Mouse (Mus musculus): ENCODE data around the gene Tmc7. TPM values are rescaled to one million over a fixed set of nuclear protein-coding genes. Genes with fewer than 3 reads are reported as not detected.

The Tmc7 gene
- total and polyA plus RNA-seq, 3 experiments, result 3.2 to 6.9 (median 6.4) TPM

DNA sequence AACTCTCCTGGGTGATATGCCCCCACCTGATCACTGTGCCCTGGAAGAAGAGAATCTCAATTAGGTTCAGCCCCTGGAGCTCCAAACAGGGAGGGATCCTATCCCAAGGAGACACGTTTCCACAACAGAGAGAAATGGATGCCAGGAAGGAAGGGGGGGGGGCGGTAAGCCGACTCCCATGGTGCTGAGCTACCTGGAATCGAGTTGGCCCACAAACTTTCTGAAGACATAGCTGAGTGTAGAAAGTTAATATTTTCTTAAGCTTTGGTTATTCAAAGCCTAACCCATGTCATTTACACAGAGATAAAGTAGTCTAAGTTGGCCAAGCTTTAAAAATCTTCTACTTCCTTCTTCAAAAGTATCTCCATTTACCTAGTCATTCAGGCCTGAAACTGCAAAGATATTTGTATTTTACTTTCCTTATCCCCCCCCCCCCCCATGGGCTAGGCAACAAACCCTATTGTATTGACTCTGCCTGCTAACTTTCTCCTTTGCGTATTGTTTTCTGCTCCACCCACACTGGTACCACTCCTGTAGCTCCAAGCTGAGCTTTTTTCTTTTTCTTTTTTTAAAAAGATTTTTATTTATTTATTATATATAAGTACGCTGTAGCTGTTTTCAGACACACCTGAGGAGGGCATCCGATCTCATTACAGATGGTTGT, 35.8 kb upstream of the Tmc7 start:
- no peak overlapping the region for H3K4me3 ChIP-seq
- no peak overlapping the region for H3K9ac ChIP-seq (ENCODE audit: low read depth, low read length)
- TF ChIP-seq POLR2A (IDR thresholded peaks at IDR 0.05; ENCODE audit: insufficient read depth, low read depth, low read length), result no peak
- no peak overlapping the region for H3K27ac ChIP-seq
- no peaks in the 10 kb centered on the region for H3K4me1 ChIP-seq (ENCODE audit: control insufficient read depth, insufficient read depth, low read length)
- WGBS, result 87% methylated on average over 7 of the region's 7 CpGs
- H3K36me3 ChIP-seq (ENCODE audit: control insufficient read depth, insufficient read depth, low read length), result no peaks in the 10 kb centered on the region
- DNase-seq, result no peak
- H3K79me2 ChIP-seq (replicated peaks; ENCODE audit: control insufficient read depth, insufficient read depth, low read length), result no peaks in the 10 kb centered on the region
- intact Hi-C loops (cut with DNase I), result no loop called here
- H3K27me3 ChIP-seq (ENCODE audit: control insufficient read depth, insufficient read depth, low read length), result no peaks in the 10 kb centered on the region

DNA sequence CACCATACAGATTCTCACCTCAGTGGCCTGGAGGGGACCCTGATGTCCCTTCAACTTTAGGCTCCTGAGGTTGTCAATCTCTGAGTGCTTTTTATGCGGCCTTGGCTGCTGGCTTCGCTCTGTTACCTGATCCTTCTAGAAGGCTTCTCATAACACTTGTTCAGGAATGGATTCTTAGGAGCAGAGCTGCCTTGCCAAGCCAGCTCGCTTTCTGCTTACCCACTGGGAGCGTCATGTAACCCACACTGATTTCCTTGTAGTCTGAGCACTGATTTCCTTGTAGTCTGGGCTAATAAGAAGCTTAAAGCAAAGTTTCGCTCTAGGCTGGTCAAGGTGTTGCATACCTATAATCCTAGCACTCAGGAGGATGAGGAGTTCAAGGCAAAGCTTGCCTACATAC, 33.6 kb upstream of the Tmc7 start:
- no peak for DNase-seq
- 87% methylated on average over 5 of the region's 5 CpGs for WGBS
- H3K4me1 ChIP-seq (ENCODE audit: control insufficient read depth, insufficient read depth, low read length), result no peaks in the 10 kb centered on the region
- H3K27me3 ChIP-seq (ENCODE audit: control insufficient read depth, insufficient read depth, low read length), result no peaks in the 10 kb centered on the region
- H3K9ac ChIP-seq (ENCODE audit: low read depth, low read length), result no peak overlapping the region
- TF ChIP-seq CTCF (IDR thresholded peaks at IDR 0.05) (no peak), EP300 (IDR thresholded peaks at IDR 0.05; ENCODE audit: insufficient read depth, low read depth, low read length) (no peak), POLR2A (IDR thresholded peaks at IDR 0.05; ENCODE audit: insufficient read depth, low read depth, low read length) (no peak)
- H3K36me3 ChIP-seq (ENCODE audit: control insufficient read depth, insufficient read depth, low read length), result no peaks in the 10 kb centered on the region
- intact Hi-C loops (cut with DNase I), result no loop called here
- H3K4me3 ChIP-seq, result no peak overlapping the region
- H3K79me2 ChIP-seq (replicated peaks; ENCODE audit: control insufficient read depth, insufficient read depth, low read length), result no peaks in the 10 kb centered on the region
- H3K27ac ChIP-seq, result no peak overlapping the region

DNA sequence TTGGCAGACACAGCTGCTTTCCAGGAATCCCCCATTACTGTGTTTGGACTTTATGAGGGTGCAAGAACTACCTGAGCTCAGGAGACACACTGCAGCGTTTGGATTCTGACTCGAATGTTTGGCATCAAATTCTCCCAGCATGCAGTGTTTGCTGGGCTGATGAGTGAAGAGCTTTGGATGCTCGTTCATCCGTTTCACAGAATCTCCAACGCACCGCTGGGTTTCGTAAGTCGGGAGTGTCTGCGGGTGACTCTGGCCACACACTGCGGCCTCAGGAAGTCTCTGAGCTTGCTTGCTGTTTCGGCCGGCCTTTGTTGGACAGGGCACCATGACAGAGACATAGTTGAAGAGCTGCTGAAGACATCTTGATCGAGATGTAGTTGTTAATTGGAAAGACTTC, 29.5 kb upstream of the Tmc7 start:
- Histone ChIP-seq H3K36me3 (ENCODE audit: control insufficient read depth, insufficient read depth, low read length) (no peaks in the 10 kb centered on the region), H3K4me1 (ENCODE audit: control insufficient read depth, insufficient read depth, low read length) (no peaks in the 10 kb centered on the region), H3K27me3 (ENCODE audit: control insufficient read depth, insufficient read depth, low read length) (no peaks in the 10 kb centered on the region), H3K4me3 (no peak overlapping the region), H3K79me2 (replicated peaks; ENCODE audit: control insufficient read depth, insufficient read depth, low read length) (no peaks in the 10 kb centered on the region), H3K27ac (no peak overlapping the region), H3K9ac (ENCODE audit: low read depth, low read length) (no peak overlapping the region)
- no peak for DNase-seq
- TF ChIP-seq CTCF (IDR thresholded peaks at IDR 0.05) (no peak), POLR2A (IDR thresholded peaks at IDR 0.05; ENCODE audit: insufficient read depth, low read depth, low read length) (no peak)
- intact Hi-C loops (cut with DNase I), result no loop called here
- WGBS, result 64% methylated on average over 13 of the region's 13 CpGs

DNA sequence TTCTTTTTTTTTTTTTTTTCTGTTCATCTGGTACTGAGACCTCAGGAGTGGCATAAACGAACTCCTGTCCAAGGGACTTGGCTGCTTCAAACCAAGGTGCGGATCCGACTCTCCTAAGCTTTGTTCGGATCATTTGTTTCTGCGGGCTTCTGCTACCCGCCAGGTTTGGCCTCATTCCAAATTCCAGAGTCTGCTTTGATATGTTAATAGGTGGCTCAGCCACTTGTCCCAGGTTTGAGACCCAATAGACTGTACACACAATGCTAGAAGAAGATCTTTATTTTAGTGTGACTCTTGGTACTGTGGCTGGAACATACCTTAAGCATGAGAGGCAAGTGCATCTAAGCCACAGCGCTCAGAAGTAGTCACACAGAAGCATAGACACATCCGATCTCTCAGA, 27.4 kb upstream of the Tmc7 start:
- no peak for DNase-seq
- Histone ChIP-seq H3K4me1 (ENCODE audit: control insufficient read depth, insufficient read depth, low read length) (no peaks in the 10 kb centered on the region), H3K79me2 (replicated peaks; ENCODE audit: control insufficient read depth, insufficient read depth, low read length) (no peaks in the 10 kb centered on the region), H3K36me3 (ENCODE audit: control insufficient read depth, insufficient read depth, low read length) (no peaks in the 10 kb centered on the region), H3K27ac (no peak overlapping the region), H3K9ac (ENCODE audit: low read depth, low read length) (no peak overlapping the region), H3K27me3 (ENCODE audit: control insufficient read depth, insufficient read depth, low read length) (no peaks in the 10 kb centered on the region), H3K4me3 (no peak overlapping the region)
- 58% methylated on average over 8 of the region's 8 CpGs for WGBS
- TF ChIP-seq EP300 (IDR thresholded peaks at IDR 0.05; ENCODE audit: insufficient read depth, low read depth, low read length), result no peak
- no peak for TF ChIP-seq POLR2A (IDR thresholded peaks at IDR 0.05; ENCODE audit: insufficient read depth, low read depth, low read length)
- no peak for TF ChIP-seq CTCF (IDR thresholded peaks at IDR 0.05)
- intact Hi-C loops (cut with DNase I), result no loop called here

DNA sequence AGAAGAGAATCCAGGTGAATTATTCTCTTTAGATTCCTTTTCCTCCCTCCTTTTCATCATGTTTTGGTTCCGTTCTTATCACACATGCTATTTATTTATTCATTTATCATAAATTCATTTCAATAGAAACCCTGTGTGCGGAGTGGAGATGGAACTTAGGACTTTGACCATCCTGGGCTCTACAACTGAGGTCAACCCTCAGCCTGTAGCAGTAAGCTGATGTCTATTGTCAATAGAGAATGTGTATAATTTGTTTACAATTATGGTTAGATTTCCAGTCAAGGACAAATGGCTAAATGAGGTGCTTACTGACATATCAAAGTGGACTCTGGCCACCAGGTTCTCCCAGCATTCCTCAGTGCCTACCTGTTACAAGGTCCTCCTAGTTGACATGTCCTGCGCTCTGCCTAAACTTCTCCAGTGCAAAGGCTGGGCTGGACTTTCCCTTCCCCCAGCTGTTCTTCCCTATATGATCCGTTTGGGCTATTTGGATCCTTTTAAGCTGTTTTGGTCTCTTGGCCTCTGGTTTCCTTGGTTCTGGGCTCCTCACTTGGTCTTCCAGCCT, 26.7 kb upstream of the Tmc7 start:
- no peak for DNase-seq
- no peak overlapping the region for H3K27ac ChIP-seq
- intact Hi-C loops (cut with DNase I), result no loop called here
- 89% methylated on average over 4 of the region's 4 CpGs for WGBS
- no peak for TF ChIP-seq EP300 (IDR thresholded peaks at IDR 0.05; ENCODE audit: insufficient read depth, low read depth, low read length)
- TF ChIP-seq CTCF (IDR thresholded peaks at IDR 0.05), result no peak
- no peak overlapping the region for H3K4me3 ChIP-seq
- no peaks in the 10 kb centered on the region for H3K27me3 ChIP-seq (ENCODE audit: control insufficient read depth, insufficient read depth, low read length)
- H3K79me2 ChIP-seq (replicated peaks; ENCODE audit: control insufficient read depth, insufficient read depth, low read length), result no peaks in the 10 kb centered on the region
- no peaks in the 10 kb centered on the region for H3K36me3 ChIP-seq (ENCODE audit: control insufficient read depth, insufficient read depth, low read length)
- no peaks in the 10 kb centered on the region for H3K4me1 ChIP-seq (ENCODE audit: control insufficient read depth, insufficient read depth, low read length)
- H3K9ac ChIP-seq (ENCODE audit: low read depth, low read length), result no peak overlapping the region

DNA sequence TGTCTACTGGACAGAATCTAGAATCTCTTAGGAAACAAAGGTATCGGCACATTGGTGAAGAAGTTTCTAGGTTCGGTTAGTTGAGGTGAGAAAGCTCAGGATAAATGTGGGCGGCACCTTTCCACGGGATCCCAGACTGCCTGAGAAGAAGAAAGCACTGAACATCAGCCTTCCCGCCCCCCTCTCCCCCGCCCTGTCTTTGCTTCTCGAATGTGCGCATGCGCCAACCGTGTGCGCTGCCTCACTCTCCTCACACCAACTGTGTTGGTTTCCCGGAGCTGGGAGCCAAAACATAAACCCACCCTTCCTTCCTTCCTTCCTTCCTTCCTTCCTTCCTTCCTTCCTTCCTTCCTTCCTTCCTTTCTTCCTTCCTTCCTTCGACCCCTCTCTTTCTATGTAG, 26.2 kb upstream of the Tmc7 start:
- H3K27ac ChIP-seq, result no peak overlapping the region
- no peak for TF ChIP-seq EP300 (IDR thresholded peaks at IDR 0.05; ENCODE audit: insufficient read depth, low read depth, low read length)

More for the DNA sequence above, 26.2 kb upstream of the Tmc7 start:
- H3K27me3 ChIP-seq (ENCODE audit: control insufficient read depth, insufficient read depth, low read length), result no peaks in the 10 kb centered on the region
- intact Hi-C loops (cut with DNase I), result no loop called here
- no peaks in the 10 kb centered on the region for H3K79me2 ChIP-seq (replicated peaks; ENCODE audit: control insufficient read depth, insufficient read depth, low read length)
- 80% methylated on average over 13 of the region's 13 CpGs for WGBS
- H3K4me3 ChIP-seq, result no peak overlapping the region
- H3K36me3 ChIP-seq (ENCODE audit: control insufficient read depth, insufficient read depth, low read length), result no peaks in the 10 kb centered on the region
- DNase-seq, result no peak
- H3K4me1 ChIP-seq (ENCODE audit: control insufficient read depth, insufficient read depth, low read length), result no peaks in the 10 kb centered on the region
- H3K9ac ChIP-seq (ENCODE audit: low read depth, low read length), result no peak overlapping the region

All from heart, adult 2 months (tissue).